Mouse (Mus musculus) stomach, embryonic 14.5 days (tissue): ENCODE measurements around the gene Lipt1. TPM values are rescaled to one million over a fixed set of nuclear protein-coding genes. Genes with fewer than 3 reads are reported as not detected.

Experiments used
- ATAC-seq: fragments of 200-750 bp; cut with Nextera tagmentation; 2 replicates; pipeline ENCODE4 v1.8.0; 2017; ENCODE audit warnings: low read depth, moderate TSS enrichment; ENCODE audit not compliant: insufficient number of reproducible peaks, insufficient read depth, low FRiP score
- H3K27ac ChIP-seq: fragments of 300-500 bp; sonication (generic); 2 replicates; pipeline ENCODE4 v1.5.1; 2014; ENCODE audit warnings: mild to moderate bottlenecking, low read length, moderate library complexity, mixed read lengths
- H3K27me3 ChIP-seq: fragments of 300-500 bp; sonication (generic); 2 replicates; pipeline ENCODE4 v1.6.1; 2014; ENCODE audit warnings: low read length, control low read depth, mixed read lengths; ENCODE audit not compliant: control insufficient read depth, insufficient read depth
- H3K36me3 ChIP-seq: fragments of 300-500 bp; sonication (generic); 2 replicates; pipeline ENCODE4 v1.6.1; 2014; ENCODE audit warnings: mild to moderate bottlenecking, control low read depth, low read length, moderate library complexity, mixed read lengths; ENCODE audit not compliant: control insufficient read depth, insufficient read depth
- H3K4me1 ChIP-seq: fragments of 300-500 bp; sonication (generic); 2 replicates; pipeline ENCODE4 v1.6.1; 2014; ENCODE audit warnings: low read length, control low read depth, mixed read lengths; ENCODE audit not compliant: control insufficient read depth, insufficient read depth
- H3K4me2 ChIP-seq: fragments of 300-500 bp; sonication (generic); replicated peaks from 2 replicates; pipeline ENCODE4 v1.6.1; 2014; ENCODE audit warnings: low read depth, low read length, control low read depth
- H3K4me3 ChIP-seq: fragments of 300-500 bp; sonication (generic); 2 replicates; pipeline ENCODE4 v1.5.1; 2014; ENCODE audit warnings: low read depth, low read length, control low read depth
- H3K9ac ChIP-seq: fragments of 300-500 bp; sonication (generic); replicated peaks from 2 replicates; pipeline ENCODE4 v1.6.1; 2014; ENCODE audit warnings: low read depth, mild to moderate bottlenecking, control low read depth, low read length, moderate library complexity, mixed read lengths
- H3K9me3 ChIP-seq: fragments of 300-500 bp; sonication (generic); 2 replicates; pipeline ENCODE4 v1.6.1; 2016; ENCODE audit warnings: low read depth, low read length, control low read depth; ENCODE audit not compliant: control insufficient read depth
- WGBS: fragments of 180-500 bp; shearing (Covaris S2); extraction: QIAGEN DNeasy Blood & Tissue Kit; methylation state at CpG from one replicate; pipeline ENCODE4 v1.1.7; 2014; 5-methylcytosine and 5-hydroxymethylcytosine counted together
- polyA plus RNA-seq: library from polyadenylated mRNA; unstranded; fragments of >200 nt; fragmentation: Nextera tagmentation; extraction: Ambion mirVana; gene quantifications from 2 replicates; pipeline ENCODE4 v1.2.1, GENCODE M21; 2014

The Lipt1 gene
- polyA plus RNA-seq, 1 experiment from 2014 or later = 8.5 TPM

DNA sequence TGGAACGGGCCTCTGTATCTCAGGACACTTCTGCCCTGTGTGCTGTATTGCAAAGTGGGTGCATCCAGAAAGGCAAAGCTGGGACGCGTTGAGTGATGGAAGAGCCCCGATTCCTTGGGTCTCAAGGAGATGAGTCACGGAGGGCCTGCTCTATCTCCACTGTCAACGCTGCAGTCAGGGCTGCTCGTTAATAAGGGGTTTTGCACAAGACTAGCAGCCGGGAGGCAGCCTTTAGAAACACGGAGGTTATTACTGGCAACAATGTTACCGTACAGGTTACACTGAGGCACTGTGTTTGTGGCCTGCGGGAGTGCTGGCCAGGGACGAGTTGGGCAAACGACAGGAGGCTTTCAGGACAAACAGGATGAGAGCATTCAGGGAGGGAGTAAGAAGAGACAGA is 46.1 kb downstream of the Lipt1 start:
- 59% methylated on average over 13 of the region's 13 CpGs for WGBS
- ATAC-seq = no peak
- no peaks in the 10 kb centered on the region for H3K4me1 ChIP-seq
- H3K4me2 ChIP-seq = no peak overlapping the region
- H3K9me3 ChIP-seq = no peaks in the 10 kb centered on the region
- no peaks in the 10 kb centered on the region for H3K36me3 ChIP-seq
- no peak overlapping the region for H3K4me3 ChIP-seq
- H3K9ac ChIP-seq = no peak overlapping the region
- no peaks in the 10 kb centered on the region for H3K27me3 ChIP-seq
- H3K27ac ChIP-seq = no peak overlapping the region

DNA sequence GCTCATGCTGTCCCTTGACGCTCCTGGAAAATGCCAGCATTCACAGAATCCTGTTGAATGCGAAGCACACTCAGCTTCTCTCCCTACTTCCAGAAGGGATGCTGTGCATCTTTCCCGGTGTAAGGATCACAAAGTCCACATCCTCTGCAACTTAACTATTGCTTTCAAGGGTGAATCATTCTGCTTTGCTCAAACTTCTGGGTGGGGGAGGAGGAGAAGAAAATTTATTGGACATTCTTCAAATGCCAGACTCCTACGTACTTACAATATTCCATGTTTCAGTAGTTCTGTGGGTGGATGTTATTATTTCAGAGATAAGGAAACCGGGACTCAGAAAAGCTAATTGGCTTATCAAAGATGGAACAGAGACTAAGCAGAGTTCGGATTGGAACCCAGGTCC is 46.6 kb downstream of the Lipt1 start:
- Histone ChIP-seq H3K9me3 (no peaks in the 10 kb centered on the region), H3K36me3 (no peaks in the 10 kb centered on the region), H3K9ac (no peak overlapping the region), H3K4me1 (no peaks in the 10 kb centered on the region), H3K4me3 (no peak overlapping the region), H3K27me3 (no peaks in the 10 kb centered on the region), H3K4me2 (no peak overlapping the region), H3K27ac (no peak overlapping the region)
- no peak for ATAC-seq
- WGBS = 55% methylated on average over 6 of the region's 6 CpGs

DNA sequence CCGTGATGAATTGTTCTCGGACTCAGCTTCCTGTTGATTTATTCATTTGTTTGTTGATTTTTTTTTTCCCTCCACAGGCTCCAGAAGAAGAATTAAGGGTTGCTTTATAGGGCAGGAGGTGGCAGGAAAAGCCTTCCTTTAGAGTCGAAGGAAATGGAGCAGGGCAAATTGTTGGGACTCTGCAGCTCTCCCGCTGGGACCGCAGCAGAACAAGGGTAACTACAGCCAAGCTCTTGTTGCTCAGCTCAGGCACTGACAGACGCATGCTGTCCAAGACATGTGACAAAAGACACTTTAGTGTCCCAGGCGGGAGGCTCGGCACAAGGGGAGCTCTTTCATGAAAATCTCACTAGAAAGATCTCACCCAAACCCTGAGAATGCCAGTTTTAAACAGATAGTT is 51.0 kb downstream of the Lipt1 start:
- Histone ChIP-seq H3K27ac (no peak overlapping the region), H3K27me3 (no peaks in the 10 kb centered on the region), H3K4me1 (no peaks in the 10 kb centered on the region), H3K9me3 (no peaks in the 10 kb centered on the region), H3K4me3 (no peak overlapping the region), H3K36me3 (no peaks in the 10 kb centered on the region), H3K9ac (no peak overlapping the region), H3K4me2 (no peak overlapping the region)
- WGBS = 60% methylated on average over 8 of the region's 8 CpGs
- ATAC-seq = no peak

Other genes starting within 250 kb of the Lipt1 start
- gene 2010300C02Rik, start 151.7 kb upstream of the Lipt1 start, polyA plus RNA-seq = 6.6 and 8.0 TPM in 2 replicates
- gene Tsga10, start 5.3 kb upstream of the Lipt1 start, polyA plus RNA-seq = 6.1 and 6.3 TPM in 2 replicates
- gene Mitd1, start 18.7 kb downstream of the Lipt1 start, polyA plus RNA-seq = 28.8 and 33.0 TPM in 2 replicates
- gene Mrpl30, start 18.7 kb downstream of the Lipt1 start, polyA plus RNA-seq = 249 and 272 TPM in 2 replicates
- not detected in 2 replicates for gene Lyg2, start 44.8 kb downstream of the Lipt1 start, polyA plus RNA-seq
- gene Lyg1, start 86.0 kb downstream of the Lipt1 start, polyA plus RNA-seq = not detected in 2 replicates
- gene Txndc9, start 126.2 kb downstream of the Lipt1 start, polyA plus RNA-seq = 132 and 144 TPM in 2 replicates
- 29.5 and 30.4 TPM in 2 replicates for gene Eif5b, start 126.3 kb downstream of the Lipt1 start, polyA plus RNA-seq